18 mouse cellular contexts compared by ENCODE assay signal in the genomic region with DNA sequence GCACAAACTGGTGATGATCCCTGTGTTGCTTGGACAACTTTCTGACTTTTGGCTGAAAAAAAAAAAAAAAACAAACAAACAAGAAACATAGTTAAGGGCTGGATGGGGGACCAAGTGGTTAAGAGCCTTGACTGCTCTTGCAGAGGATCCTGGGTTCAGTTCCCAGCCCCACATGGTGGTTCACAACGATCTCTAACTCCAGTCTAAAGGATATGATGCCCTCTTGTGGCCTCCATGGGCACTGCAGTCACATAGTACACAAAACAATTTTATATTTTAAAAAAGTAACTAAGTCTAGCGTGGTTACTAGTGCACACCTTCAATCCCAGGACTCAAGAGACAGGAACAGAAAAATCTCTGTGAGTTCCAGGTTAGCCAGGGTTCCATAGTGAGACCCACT. TPM values are rescaled to one million over a fixed set of nuclear protein-coding genes. Genes with fewer than 3 reads are reported as not detected.
DNase-seq lines count a peak whose midpoint lies in the region; ATAC-seq and TF ChIP-seq lines count a peak whose summit lies in the region.
"Had no signal": no experiment of that assay in that cellular context is flagged by ENCODE, and none has a peak within 500 bp of the region (broad histone marks: within the 10 kb centered on the region; RNA-seq: fewer than 3 reads in every experiment).

No protein-coding gene starts in this region.

- DNase-seq in hindbrain, postnatal 0 days (ENCODE audit: low spot score): no peak
- DNase-seq in hindbrain, embryonic 14.5 days (ENCODE audit: low spot score): no peak
- DNase-seq in spleen, adult 2 months (ENCODE audit: low read depth in 1 of 2, low spot score in 2 of 2): no peak
- DNase-seq in spleen, adult 18-20 months: no peak
- DNase-seq in Patski (ENCODE audit: low read depth, low spot score): no peak
- peak; percentile 42 for DNase-seq in thymus, postnatal 14 days
- DNase-seq in hindbrain, embryonic 10.5 days (ENCODE audit: low spot score): no peak
- no peak for DNase-seq in retina, postnatal 1 day
- DNase-seq: adrenal gland, postnatal 14 days; cerebellum, adult 2 months; gastrocnemius, postnatal 36 days; heart, postnatal 14 days; kidney, adult 18-20 months; layer of hippocampus, postnatal 36 days had no signal

- no peak for ATAC-seq in hindbrain, postnatal 0 days
- no peak for ATAC-seq in hindbrain, embryonic 14.5 days (ENCODE audit: low FRiP score)
- ATAC-seq in Patski: no peak

- no peak for TF ChIP-seq POLR2A in spleen, adult 2 months (IDR thresholded peaks at IDR 0.05; ENCODE audit: low read depth, low read length)

- CTCF ChIA-PET in Patski (lab: Charles Lee): interaction anchor here (1.3 kb wide), 1 partner anchor 123 kb away, joined by 4 read pairs; no protein-coding TSS in a partner anchor

- H3K9me3 ChIP-seq in hindbrain, postnatal 0 days (ENCODE audit: low read length): no peaks in the 10 kb centered on the region
- no peaks in the 10 kb centered on the region for H3K9me3 ChIP-seq in hindbrain, embryonic 14.5 days (ENCODE audit: control insufficient read depth, low read length)
- H3K9me3 ChIP-seq in hindbrain, embryonic 10.5 days: peaks cover 7% of the 10 kb centered on the region; the same call in 1 of the 2 replicates
- H3K9me3 ChIP-seq: embryonic facial prominence, embryonic 10.5 days; limb, embryonic 15.5 days had no signal

- POLR2A ChIA-PET in Patski (lab: Charles Lee): no interaction called here

- no peak overlapping the region for H3K27ac ChIP-seq in hindbrain, postnatal 0 days
- H3K27ac ChIP-seq in hindbrain, embryonic 14.5 days: no peak overlapping the region
- H3K27ac ChIP-seq in spleen, adult 2 months (ENCODE audit: insufficient read depth, low read length): no peak overlapping the region
- H3K27ac ChIP-seq in hindbrain, embryonic 10.5 days: no peak overlapping the region
- H3K27ac ChIP-seq: embryonic facial prominence, embryonic 10.5 days; forebrain, embryonic 10.5 days; limb, embryonic 15.5 days had no signal

- no peaks in the 10 kb centered on the region for H3K27me3 ChIP-seq in hindbrain, postnatal 0 days (ENCODE audit: insufficient read depth, low read length)
- H3K27me3 ChIP-seq in hindbrain, embryonic 14.5 days (ENCODE audit: control insufficient read depth, insufficient read depth, low read length): no peaks in the 10 kb centered on the region
- H3K27me3 ChIP-seq in spleen, adult 2 months (ENCODE audit: control insufficient read depth, insufficient read depth, low read length): no peaks in the 10 kb centered on the region
- no peaks in the 10 kb centered on the region for H3K27me3 ChIP-seq in Patski
- no peaks in the 10 kb centered on the region for H3K27me3 ChIP-seq in hindbrain, embryonic 10.5 days (ENCODE audit: insufficient read depth, poor library complexity, severe bottlenecking)
- H3K27me3 ChIP-seq: limb, embryonic 15.5 days; megakaryocyte, embryonic 14.5 days had no signal

- H3K36me3 ChIP-seq in hindbrain, postnatal 0 days (ENCODE audit: insufficient read depth, low read length): no peaks in the 10 kb centered on the region
- H3K36me3 ChIP-seq in hindbrain, embryonic 14.5 days (replicated peaks; ENCODE audit: control insufficient read depth, insufficient read depth): no peaks in the 10 kb centered on the region
- H3K36me3 ChIP-seq in spleen, adult 2 months (ENCODE audit: control insufficient read depth, insufficient read depth, low read length): peaks cover 29% of the 10 kb centered on the region
- no peaks in the 10 kb centered on the region for H3K36me3 ChIP-seq in hindbrain, embryonic 10.5 days
- H3K36me3 ChIP-seq: embryonic facial prominence, embryonic 10.5 days; forebrain, embryonic 10.5 days; limb, embryonic 15.5 days had no signal

- TF ChIP-seq CTCF in hindbrain, postnatal 0 days (IDR thresholded peaks at IDR 0.05; ENCODE audit: low read depth): peak; percentile 41
- TF ChIP-seq CTCF in spleen, adult 2 months (IDR thresholded peaks at IDR 0.05; ENCODE audit: extremely low read depth, insufficient read depth, insufficient read length, insufficient replicate concordance): peak; percentile 12; the same call in 1 of the 2 replicates
- TF ChIP-seq CTCF in Patski (IDR thresholded peaks at IDR 0.05): peak; percentile 66

- H3K9ac ChIP-seq in hindbrain, postnatal 0 days (replicated peaks; ENCODE audit: low read length): no peak overlapping the region
- no peak overlapping the region for H3K9ac ChIP-seq in hindbrain, embryonic 14.5 days
- H3K9ac ChIP-seq: limb, embryonic 15.5 days had no signal

- no peaks in the 10 kb centered on the region for H3K4me1 ChIP-seq in hindbrain, postnatal 0 days (ENCODE audit: insufficient read depth, low read length)
- no peaks in the 10 kb centered on the region for H3K4me1 ChIP-seq in hindbrain, embryonic 14.5 days (replicated peaks; ENCODE audit: control insufficient read depth, insufficient read depth, low read length)
- peaks cover 13% of the 10 kb centered on the region; the same call in 1 of the 2 replicates for H3K4me1 ChIP-seq in spleen, adult 2 months (ENCODE audit: control insufficient read depth, insufficient read depth, insufficient read length)
- H3K4me1 ChIP-seq in hindbrain, embryonic 10.5 days (replicated peaks): peaks cover 3% of the 10 kb centered on the region; the same call in 1 of the 2 replicates

- no peak overlapping the region for H3K4me2 ChIP-seq in hindbrain, postnatal 0 days (ENCODE audit: low read depth, low read length)
- no peak overlapping the region for H3K4me2 ChIP-seq in hindbrain, embryonic 14.5 days (replicated peaks)
- H3K4me2 ChIP-seq: limb, embryonic 15.5 days had no signal

- H3K4me3 ChIP-seq in hindbrain, postnatal 0 days (ENCODE audit: low read length): no peak overlapping the region
- H3K4me3 ChIP-seq in hindbrain, embryonic 14.5 days (replicated peaks; ENCODE audit: low read length): no peak overlapping the region
- no peak overlapping the region for H3K4me3 ChIP-seq in spleen, adult 2 months (ENCODE audit: extremely low read depth, insufficient read depth, insufficient read length)
- no peak overlapping the region for H3K4me3 ChIP-seq in hindbrain, embryonic 10.5 days
- H3K4me3 ChIP-seq: embryonic facial prominence, embryonic 10.5 days; forebrain, embryonic 10.5 days; limb, embryonic 15.5 days; megakaryocyte, embryonic 14.5 days had no signal

- in situ Hi-C loops in Patski (cut with MboI; ENCODE audit: low pct_unique_long_range_greater_than_20kb): no loop called here

- 83% methylated on average over 2 of the region's 2 CpGs for WGBS in hindbrain, postnatal 0 days
- WGBS in hindbrain, embryonic 14.5 days: 79% methylated on average over 2 of the region's 2 CpGs
- WGBS in spleen, adult 2 months: 92% methylated on average over 2 of the region's 2 CpGs
- WGBS in hindbrain, embryonic 10.5 days: 72% methylated on average over 2 of the region's 2 CpGs

RNA-seq across cellular contexts. Expression of a gene that starts 43.9 kb away (rescaled TPM):
- 7.4 and 20.1 TPM in 2 replicates for total RNA-seq in hindbrain, postnatal 0 days (2014; rRNA removed)
- polyA plus RNA-seq in hindbrain, postnatal 0 days (2015; fragmentation: Nextera tagmentation; extraction: Ambion mirVana): 2.1 and 2.3 TPM in 2 replicates
- 3.4 and 4.6 TPM in 2 replicates for polyA plus RNA-seq in hindbrain, embryonic 14.5 days (2014; fragmentation: Nextera tagmentation; extraction: Ambion mirVana)
- 204 and 282 TPM in 2 replicates for polyA plus RNA-seq in spleen, adult 2 months (2012; rRNA removed)
- 0.30 TPM for polyA plus RNA-seq in Patski (2021)
- polyA plus RNA-seq in hindbrain, embryonic 10.5 days (2016; fragmentation: Nextera tagmentation; extraction: Ambion mirVana): 3.2 and 6.2 TPM in 2 replicates

Comparison
In these comparisons a context has a peak if more than half of its experiments do, and no peak if none do; other contexts are left out.
1. CTCF ChIP-seq: peak in every context shown above with its lines; median percentile 66 in Patski; 41 in hindbrain, postnatal 0 days; 12 in spleen, adult 2 months.
2. RNA of a gene that starts 43.9 kb away (polyA plus RNA-seq): 204 to 282 TPM in spleen, adult 2 months; 3.2 to 6.2 TPM in hindbrain, embryonic 10.5 days, 3.4 to 4.6 TPM in hindbrain, embryonic 14.5 days, 2.1 to 2.3 TPM in hindbrain, postnatal 0 days and 0.30 TPM in Patski (single experiment); every median in the first group is over 10 times any median in the second.